Mouse (Mus musculus) kidney, postnatal 10 days (tissue): ENCODE measurements around the gene Ssbp3.

Source experiments
- DNase-seq: peaks from one replicate; pipeline ENCODE4 v3.0.0; 2021; ENCODE audit warnings: mixed read lengths

The Ssbp3 gene

GRCm38 (mm10) chr4:106936741-106937140 is 26.2 kb downstream of the Ssbp3 start:
- peak; percentile 68 for DNase-seq

DNA sequence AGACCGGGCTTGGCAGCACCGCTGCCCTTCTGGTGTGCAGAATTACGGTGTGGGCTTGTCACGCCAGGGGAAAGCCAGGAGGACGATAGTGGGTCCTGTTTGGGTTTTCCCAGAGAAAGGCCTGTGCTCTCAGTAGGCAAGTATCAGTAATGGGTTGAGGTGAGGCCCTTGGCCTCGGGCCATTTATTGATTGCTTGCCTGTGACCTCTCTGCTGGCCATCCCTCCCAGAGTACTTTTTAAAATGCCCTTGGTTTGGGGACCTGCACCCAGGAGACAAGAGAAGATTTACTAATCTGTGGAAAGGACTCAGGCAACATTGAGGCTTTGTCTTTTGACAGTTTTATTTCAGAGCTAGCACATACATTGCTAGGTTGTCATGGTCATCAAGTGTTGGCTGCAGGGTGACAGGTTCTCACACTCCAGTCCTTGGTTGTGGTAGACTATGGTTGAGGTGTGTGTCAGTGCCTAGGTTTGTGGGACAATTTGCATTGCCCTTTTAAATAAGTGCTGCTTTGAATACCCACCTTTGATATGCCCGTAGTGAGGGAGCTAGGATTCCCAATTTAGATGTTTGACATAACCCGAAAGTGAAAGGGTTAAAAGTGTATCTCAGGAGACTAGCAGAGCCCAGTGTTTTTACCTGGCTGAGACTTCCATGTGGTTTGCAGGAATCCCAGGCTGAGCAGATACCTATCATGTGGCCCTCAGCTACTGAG is 28.2 kb downstream of the Ssbp3 start:
- DNase-seq = no peak

- DNase-seq = peak; percentile 87
These were observed 28.9 kb downstream of the Ssbp3 start for GRCm38 (mm10) chr4:106939223-106939918.

GRCm38 (mm10) chr4:106939919-106940227 is 29.4 kb downstream of the Ssbp3 start:
- DNase-seq = no peak

GRCm38 (mm10) chr4:106940945-106941344 is 30.4 kb downstream of the Ssbp3 start:
- no peak for DNase-seq

- DNase-seq = no peak
These were observed 31.0 kb downstream of the Ssbp3 start for GRCm38 (mm10) chr4:106941475-106941874.

GRCm38 (mm10) chr4:106942491-106942890 is 32.0 kb downstream of the Ssbp3 start:
- DNase-seq = no peak

GRCm38 (mm10) chr4:106943627-106944026 is 33.1 kb downstream of the Ssbp3 start:
- no peak for DNase-seq

- DNase-seq = no peak
These were observed 34.4 kb downstream of the Ssbp3 start for GRCm38 (mm10) chr4:106944898-106945297.

DNA sequence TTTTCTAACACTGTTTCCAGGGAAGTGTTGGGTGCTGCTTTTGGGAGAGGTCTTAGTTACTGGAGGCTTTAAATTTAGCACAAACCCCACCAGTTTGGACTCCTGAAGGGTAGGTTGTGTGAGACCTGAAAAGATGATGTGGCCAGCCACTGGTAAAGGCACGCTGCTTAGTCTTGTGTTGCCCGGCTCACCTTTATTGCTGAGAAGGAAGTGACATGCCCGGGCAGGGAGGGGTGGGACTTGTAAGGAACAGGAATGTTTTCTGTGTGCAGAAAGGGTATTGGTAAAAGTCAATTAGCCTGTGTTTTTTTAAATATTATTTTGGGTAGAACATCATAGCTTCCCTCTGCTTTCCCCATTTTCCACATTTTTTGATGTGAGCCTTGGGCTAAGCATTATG is 37.2 kb downstream of the Ssbp3 start:
- no peak for DNase-seq

DNA sequence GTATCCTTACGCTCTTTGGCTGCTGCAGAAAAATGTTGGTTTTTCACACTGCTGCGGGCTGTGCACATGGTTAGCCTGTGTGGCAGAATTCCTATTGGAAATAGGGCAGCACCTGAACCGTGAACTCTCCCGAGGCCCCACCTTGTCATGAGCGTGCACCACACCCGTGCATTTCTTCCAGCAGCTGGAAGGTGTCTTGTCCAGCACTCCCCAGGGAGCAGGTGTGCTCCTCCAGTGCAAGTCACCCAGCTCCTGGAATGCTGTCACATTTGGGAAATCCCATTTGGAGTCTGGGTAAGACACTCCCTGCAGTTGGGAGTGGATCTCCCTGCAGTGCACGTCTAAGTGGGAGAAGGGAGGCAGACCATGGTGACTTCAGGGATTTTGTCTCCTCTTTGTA is 38.0 kb downstream of the Ssbp3 start:
- no peak for DNase-seq

- DNase-seq = no peak
These were observed 38.7 kb downstream of the Ssbp3 start for GRCm38 (mm10) chr4:106949200-106949599.

DNA sequence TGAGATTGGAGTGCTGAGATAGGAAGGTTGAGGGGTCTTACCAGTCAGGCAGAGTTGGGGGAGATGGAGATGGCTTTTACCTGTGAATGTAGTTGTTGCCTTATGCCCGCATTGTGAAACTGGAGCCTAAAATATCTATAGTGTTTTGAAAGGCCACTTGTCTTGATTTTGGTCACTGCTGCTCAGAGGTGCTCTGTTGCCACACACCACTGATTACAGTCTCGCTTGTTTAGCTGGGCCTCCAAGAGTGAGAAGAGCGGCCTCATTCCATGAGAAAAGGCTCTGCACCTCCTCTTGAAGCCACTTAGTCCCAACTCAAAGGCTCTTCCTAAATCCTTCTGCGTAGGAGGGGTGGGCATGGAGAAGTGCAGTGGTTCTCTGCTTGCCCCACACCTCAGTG is 40.3 kb downstream of the Ssbp3 start:
- no peak for DNase-seq

- no peak for DNase-seq
These were observed 41.0 kb downstream of the Ssbp3 start for GRCm38 (mm10) chr4:106951455-106951854.

DNA sequence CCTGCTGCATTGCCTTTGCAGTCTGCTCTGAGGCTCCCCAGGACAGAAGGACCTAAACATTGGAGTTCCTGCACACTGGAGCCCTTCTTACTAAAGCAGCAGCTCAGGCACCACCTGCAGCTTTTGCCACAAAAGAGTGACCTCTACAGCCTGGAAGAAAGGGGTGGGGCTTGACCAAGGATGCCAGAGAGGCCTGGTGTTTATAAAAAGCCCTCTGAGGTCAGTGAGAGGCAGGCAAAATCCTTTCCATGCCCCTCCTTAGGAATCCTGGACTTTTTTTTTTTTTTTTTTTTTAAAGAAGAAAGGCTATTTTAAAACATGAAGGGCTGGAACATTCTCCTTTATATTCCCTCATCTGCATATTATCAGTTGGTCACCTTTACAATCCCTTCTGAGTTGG is 42.7 kb downstream of the Ssbp3 start:
- no peak for DNase-seq

DNA sequence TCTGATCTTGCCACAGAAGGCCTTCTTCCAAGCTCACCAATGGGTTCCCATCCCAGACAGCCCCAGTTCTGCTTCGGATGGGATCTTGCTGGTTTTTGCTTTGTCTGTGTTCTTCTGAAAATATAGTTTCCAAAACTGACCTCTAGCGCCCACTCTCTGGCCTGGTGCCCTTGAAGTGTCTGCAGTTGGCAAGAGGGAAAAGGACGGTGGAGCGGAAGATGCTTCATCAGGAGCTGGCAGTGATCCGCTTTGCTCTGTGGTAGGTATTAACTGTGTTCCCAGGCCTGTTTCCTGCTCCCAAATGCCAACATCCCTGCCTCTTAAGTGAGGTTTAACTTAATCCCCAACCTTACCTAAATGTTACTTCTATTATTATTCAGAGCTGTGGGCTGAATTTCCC is 43.3 kb downstream of the Ssbp3 start:
- no peak for DNase-seq

GRCm38 (mm10) chr4:106955729-106956712 is 45.5 kb downstream of the Ssbp3 start:
- peak; percentile 42 for DNase-seq

DNA sequence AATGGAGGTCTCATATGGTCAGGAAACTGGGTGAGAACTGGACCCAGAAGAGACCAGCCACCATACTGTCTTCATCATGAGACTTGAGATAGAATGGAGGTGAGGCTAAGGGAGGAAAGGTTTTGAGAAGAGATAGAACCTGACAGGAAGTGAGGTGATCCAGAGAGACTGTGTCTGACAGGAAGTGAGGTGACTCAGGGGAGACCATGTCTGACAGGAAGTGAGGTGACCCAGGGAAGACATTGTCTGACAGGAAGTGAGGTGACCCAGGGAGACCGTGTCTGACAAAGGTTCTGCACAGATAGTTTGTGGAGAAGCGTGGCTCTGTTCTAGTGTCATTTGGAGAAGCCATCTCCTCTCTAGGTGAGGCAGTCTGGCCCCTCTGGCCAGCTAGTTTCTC is 47.6 kb downstream of the Ssbp3 start:
- no peak for DNase-seq

DNA sequence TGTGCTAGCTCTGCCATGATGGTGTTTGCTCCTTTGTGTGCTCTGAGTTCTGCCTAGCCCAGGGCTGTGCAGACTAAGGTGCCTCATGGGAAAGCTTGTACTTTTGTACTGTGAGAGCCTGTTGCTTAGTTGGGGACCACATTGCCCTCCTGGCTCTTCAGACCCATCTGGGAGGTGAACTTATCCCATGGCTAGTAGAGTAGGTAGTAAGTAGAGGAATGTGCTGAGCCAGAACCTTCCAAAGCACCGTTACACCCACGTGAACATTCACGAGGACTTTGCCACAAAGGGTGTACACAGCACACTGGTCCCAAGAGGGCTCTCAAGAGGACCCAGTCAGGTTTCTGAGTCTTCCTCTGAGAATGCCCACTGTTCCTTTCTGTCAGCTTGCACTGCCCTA is 48.1 kb downstream of the Ssbp3 start:
- DNase-seq = no peak

DNA sequence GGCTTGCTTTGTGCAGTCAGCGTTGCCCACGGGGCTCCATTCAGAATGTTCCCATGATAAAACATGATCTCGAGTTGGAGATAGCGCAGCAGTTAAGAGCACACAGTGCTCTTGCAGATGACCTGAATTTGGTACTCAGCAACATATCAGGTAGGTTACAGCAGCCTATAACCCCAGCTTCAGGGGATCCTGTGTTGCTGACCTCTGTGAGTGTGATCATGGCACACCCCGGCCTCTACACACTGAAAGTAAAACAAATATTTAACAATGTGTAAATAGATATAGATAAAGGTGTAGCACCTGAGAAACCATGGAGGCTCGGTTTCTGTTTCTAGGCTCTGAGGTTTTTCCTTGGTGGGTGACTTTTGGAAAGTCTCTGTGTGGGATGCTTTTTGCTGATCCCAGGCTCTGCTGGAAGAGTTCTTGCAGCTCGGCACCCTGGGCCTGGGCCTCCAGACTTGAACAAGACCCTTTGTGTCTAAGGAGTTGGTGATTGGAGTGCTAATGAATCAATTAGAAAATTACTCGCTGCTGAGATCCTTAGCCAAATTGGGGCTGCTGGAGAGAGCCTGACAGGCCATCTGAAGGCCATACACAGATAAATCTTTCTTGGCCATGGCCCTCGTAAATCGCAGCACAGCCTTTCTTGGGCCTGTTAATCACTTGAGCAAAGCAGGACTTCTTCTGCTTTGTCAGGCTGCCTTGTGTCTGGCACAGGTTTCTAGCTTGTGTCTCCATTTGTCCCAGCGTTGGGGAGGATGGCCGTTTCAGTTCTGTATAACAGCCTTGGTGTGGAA is 49.2 kb downstream of the Ssbp3 start:
- DNase-seq = no peak

DNA sequence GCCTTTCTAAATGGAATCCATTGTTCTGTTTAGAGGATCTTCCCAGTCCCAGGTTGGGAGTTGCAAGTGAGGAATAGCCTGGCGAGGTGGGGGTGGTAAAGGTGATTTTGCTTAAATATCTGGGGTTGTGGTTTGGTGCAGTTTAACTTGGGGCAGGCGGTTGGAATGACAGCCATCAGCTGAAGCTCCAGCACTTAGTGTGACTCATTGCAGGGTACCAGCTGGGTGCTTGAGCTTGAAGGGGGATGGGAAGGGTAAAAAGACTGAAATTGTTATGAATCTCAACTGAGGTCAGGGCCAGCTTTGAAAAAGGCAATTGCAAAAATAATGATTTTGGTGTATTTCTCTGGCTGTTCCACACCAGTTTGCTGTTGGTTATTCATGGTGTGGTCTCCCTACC is 50.0 kb downstream of the Ssbp3 start:
- no peak for DNase-seq

DNA sequence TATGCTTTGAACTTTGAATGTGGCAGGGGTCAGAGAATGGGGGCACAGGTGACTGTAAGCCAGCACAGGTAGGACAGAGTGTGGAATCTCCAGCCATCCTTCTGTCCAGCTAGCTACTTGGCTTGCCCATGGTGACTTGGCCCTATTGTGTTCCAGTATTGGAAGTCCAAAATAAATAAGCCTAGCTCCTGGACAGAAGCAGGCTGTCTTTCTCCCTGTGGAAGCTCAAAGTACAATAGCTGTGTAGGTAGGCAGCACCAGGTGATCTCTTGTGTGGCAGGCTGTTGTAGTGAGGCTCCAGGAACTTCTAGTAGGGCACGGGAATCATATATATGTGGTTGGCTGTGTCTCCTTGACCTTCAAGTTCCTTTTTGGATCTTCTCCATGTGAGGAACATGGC is 50.8 kb downstream of the Ssbp3 start:
- no peak for DNase-seq

DNA sequence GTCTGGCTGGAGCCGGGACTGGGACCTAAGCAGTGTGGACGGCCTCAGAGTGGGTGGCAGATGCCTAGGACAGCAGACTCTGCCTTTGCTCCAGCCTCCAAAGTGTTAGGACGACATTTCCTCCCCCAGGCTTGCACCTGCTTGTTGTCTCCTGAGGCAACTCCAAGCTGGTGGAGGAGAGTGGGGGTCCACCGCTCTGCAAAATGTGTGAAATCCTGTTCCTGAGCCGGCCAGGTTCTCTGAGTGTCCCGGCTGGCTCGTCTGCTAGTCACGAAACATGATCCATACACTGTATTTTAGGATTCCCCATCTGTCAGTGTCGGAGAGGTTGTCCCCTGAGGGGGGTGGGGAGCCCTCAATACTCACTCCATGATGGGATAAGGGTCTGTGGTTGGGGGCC is 53.9 kb downstream of the Ssbp3 start:
- DNase-seq = no peak
